Mouse (Mus musculus) liver, embryonic 14.5 days (tissue): ENCODE data around the gene Col4a2. TPM values are rescaled to one million over a fixed set of nuclear protein-coding genes. Genes with fewer than 3 reads are reported as not detected.
A peak's percentile ranks its signal among the peaks of the same experiment; 100 is the strongest.

Experiments used
- ATAC-seq: fragments of 200-750 bp; cut with Nextera tagmentation; 2 replicates; pipeline ENCODE4 v1.8.0; 2017; ENCODE audit warnings: moderate number of reproducible peaks, mild to moderate bottlenecking, moderate library complexity; ENCODE audit not compliant: insufficient read depth
- DNase-seq, 3 experiments: peaks; one replicate each; pipeline ENCODE4 v3.0.0-alpha.2; 2012 to 2013; ENCODE audit warnings: low read depth in 3 of 3, low spot score in 3 of 3
- H3K27ac ChIP-seq: fragments of 300-500 bp; sonication (generic); 2 replicates; pipeline ENCODE4 v1.5.1; 2014; ENCODE audit warnings: moderate library complexity, mild to moderate bottlenecking, control low read depth, inconsistent platforms
- H3K27me3 ChIP-seq: fragments of 300-500 bp; sonication (generic); 2 replicates; pipeline ENCODE4 v1.6.1; 2014; ENCODE audit warnings: mild to moderate bottlenecking, low read length, moderate library complexity; ENCODE audit not compliant: control insufficient read depth, insufficient read depth
- H3K36me3 ChIP-seq: fragments of 300-500 bp; sonication (generic); replicated peaks from 2 replicates; pipeline ENCODE4 v1.6.1; 2014; ENCODE audit warnings: low read depth; ENCODE audit not compliant: control insufficient read depth, insufficient read depth
- H3K4me1 ChIP-seq, 2 experiments: fragments of 200-500 bp in 1 of 2; fragments of 300-500 bp in 1 of 2; sonication (generic) in 1 of 2; replicated peaks; 2 replicates each; pipeline ENCODE4 v1.6.1; 2012 to 2014; ENCODE audit warnings: antibody characterized with exemption in 1 of 2, inconsistent platforms in 1 of 2, low read length in 1 of 2; ENCODE audit not compliant: control insufficient read depth in 2 of 2, insufficient read depth in 2 of 2
- H3K4me2 ChIP-seq: fragments of 300-500 bp; sonication (generic); 2 replicates; pipeline ENCODE4 v1.6.1; 2014; ENCODE audit warnings: low read depth, mild to moderate bottlenecking, control low read depth, moderate library complexity
- H3K4me3 ChIP-seq, 2 experiments: fragments of 200-500 bp in 1 of 2; fragments of 300-500 bp in 1 of 2; sonication (generic) in 1 of 2; 2 replicates each; pipeline ENCODE4 v1.5.1; 2012 to 2014; ENCODE audit warnings: low read depth in 2 of 2, low read length in 2 of 2, mild to moderate bottlenecking in 2 of 2, control low read depth in 1 of 2, inconsistent platforms in 1 of 2, moderate library complexity in 1 of 2; ENCODE audit not compliant: insufficient read depth in 1 of 2
- H3K9ac ChIP-seq: fragments of 300-500 bp; sonication (generic); replicated peaks from 2 replicates; pipeline ENCODE4 v1.6.1; 2014; ENCODE audit warnings: mild to moderate bottlenecking, control low read depth, moderate library complexity
- H3K9me3 ChIP-seq: fragments of 300-500 bp; sonication (generic); 2 replicates; pipeline ENCODE4 v1.6.1; 2016; ENCODE audit warnings: low read length, mixed read lengths; ENCODE audit not compliant: control insufficient read depth
- CTCF ChIP-seq: IDR thresholded peaks from 2 replicates; pipeline ENCODE4 v1.5.1; 2016; ENCODE audit warnings: antibody characterized with exemption, low read depth, control low read depth
- EP300 ChIP-seq: IDR thresholded peaks from 2 replicates; pipeline ENCODE4 v1.6.1; 2016; ENCODE audit warnings: antibody characterized with exemption, low read depth
- WGBS: fragments of 180-500 bp; shearing (Covaris S2); extraction: QIAGEN DNeasy Blood & Tissue Kit; methylation state at CpG from one replicate; pipeline ENCODE4 v1.1.7; 2014; ENCODE audit not compliant: insufficient replicate concordance; 5-methylcytosine and 5-hydroxymethylcytosine counted together
- polyA plus RNA-seq, 2 experiments: library from polyadenylated mRNA; depleted of rRNA in 1 of 2; stranded (reverse) in 1 of 2; unstranded in 1 of 2; fragments of >200 nt; fragmentation: Nextera tagmentation in 1 of 2; extraction: Ambion mirVana in 1 of 2; gene quantifications; 2 replicates each; pipeline versions ENCODE4 v1.2.1 to v1.2.3; 2012 to 2014

The Col4a2 gene
- polyA plus RNA-seq, 2 experiments, result 4.7 to 4.9 TPM

DNA sequence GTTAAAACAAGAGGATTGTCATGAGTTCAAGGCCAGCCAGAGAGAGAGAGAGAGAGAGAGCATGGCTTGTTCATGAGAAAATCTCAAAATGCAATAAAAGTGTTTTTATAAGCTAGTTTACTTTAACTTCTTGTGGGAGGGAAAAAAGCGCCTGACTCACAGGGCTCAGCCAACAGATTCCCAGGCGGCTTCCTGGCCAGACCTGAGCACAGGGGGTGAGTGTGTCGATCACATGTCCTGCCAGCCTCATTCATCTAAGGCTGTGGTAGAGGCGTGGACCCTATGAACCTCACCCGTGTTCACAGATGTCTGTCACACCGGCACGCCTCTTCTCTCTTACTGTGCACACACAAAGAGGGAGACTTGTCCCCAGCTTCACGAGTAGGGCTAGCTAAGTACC lies 87.6 kb downstream of the Col4a2 start:
- Histone ChIP-seq H3K4me1 (0 out of 4 replicates have a peak, but pooled peaks cover 0 to 2% of the 10 kb centered on the region in 2 experiments), H3K9ac (no peak overlapping the region)

DNA sequence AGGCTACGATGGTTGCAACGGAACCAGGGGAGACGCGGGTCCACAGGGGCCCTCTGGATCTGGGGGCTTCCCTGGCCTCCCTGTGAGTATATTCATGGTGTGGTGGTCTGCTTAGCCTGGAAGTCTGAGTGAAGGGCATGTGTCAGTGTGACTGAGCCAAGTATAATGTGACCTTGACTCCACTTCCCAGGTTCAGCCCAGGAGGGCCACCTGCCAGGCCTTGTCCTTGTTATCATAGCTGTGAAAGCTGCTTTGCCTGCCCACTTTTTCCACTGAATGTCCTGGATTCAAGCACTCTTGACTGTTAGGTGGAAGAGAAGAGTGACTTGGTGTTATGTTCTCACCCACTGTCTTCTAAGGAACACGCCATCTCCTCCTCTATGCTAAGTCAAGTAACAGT lies 88.6 kb downstream of the Col4a2 start:
- no peak overlapping the region for H3K4me3 ChIP-seq
- no peak for ATAC-seq
- no peaks in the 10 kb centered on the region for H3K9me3 ChIP-seq
- 80% methylated on average over 5 of the region's 5 CpGs for WGBS
- no peaks in the 10 kb centered on the region for H3K36me3 ChIP-seq
- no peaks in the 10 kb centered on the region for H3K4me1 ChIP-seq
- TF ChIP-seq CTCF (no peak), EP300 (no peak)
- H3K9ac ChIP-seq, result no peak overlapping the region
- no peak overlapping the region for H3K4me2 ChIP-seq
- no peak overlapping the region for H3K27ac ChIP-seq
- DNase-seq, result no peak
- no peaks in the 10 kb centered on the region for H3K27me3 ChIP-seq

More for the DNA sequence above, 87.6 kb downstream of the Col4a2 start:
- WGBS, result 53% methylated on average over 8 of the region's 8 CpGs
- Histone ChIP-seq H3K27ac (no peak overlapping the region), H3K4me3 (no peak overlapping the region), H3K9me3 (no peaks in the 10 kb centered on the region), H3K27me3 (no peaks in the 10 kb centered on the region), H3K36me3 (no peaks in the 10 kb centered on the region), H3K4me2 (no peak overlapping the region)
- ATAC-seq (no peak), DNase-seq (no peak)
- TF ChIP-seq EP300 (no peak), CTCF (no peak)

DNA sequence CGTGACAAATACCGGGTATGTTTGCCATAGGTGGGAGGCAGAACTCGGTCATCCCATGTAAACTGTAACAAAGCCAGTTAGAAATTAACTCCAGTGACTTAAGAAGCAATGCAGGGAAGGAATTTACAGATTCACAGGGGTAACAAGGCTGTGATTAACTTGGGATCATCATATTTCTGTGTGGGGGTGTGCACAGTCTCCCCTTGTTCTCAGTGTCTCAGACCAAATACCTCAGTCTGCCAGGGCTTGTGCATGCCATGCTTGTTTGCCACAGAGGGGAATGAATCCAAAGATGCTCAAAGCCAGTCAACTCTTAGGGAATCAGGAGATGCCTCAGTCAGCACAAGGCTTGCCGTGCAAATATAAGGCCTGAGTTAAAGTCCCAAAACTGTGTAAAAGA lies 89.6 kb downstream of the Col4a2 start:
- TF ChIP-seq CTCF, result no peak
- no peak for TF ChIP-seq EP300
- Histone ChIP-seq H3K4me3 (no peak overlapping the region), H3K27ac (no peak overlapping the region), H3K36me3 (no peaks in the 10 kb centered on the region), H3K4me2 (no peak overlapping the region), H3K4me1 (no peaks in the 10 kb centered on the region), H3K27me3 (no peaks in the 10 kb centered on the region), H3K9me3 (no peaks in the 10 kb centered on the region), H3K9ac (no peak overlapping the region)
- WGBS, result 67% methylated on average over 4 of the region's 4 CpGs
- no peak for DNase-seq
- no peak for ATAC-seq

DNA sequence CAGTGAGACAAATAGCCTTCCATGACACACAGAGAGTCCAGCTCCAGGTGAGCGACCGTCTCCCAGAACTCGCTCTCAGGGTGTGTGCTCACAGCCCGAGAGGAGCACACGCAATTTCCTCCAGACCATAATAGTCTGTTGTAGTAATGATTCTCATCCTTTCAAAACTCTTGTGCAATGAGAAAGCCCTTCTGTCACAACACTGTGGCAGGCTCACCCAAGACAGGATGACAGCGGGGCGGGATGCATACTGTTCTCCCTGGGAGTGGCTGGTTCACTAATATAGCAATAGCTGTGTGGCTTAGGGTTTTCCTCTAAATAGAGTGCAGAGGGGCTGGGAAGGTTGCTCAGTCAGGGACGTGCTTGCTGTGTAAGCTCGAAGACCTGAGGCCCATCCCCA lies 91.2 kb downstream of the Col4a2 start:
- Histone ChIP-seq H3K9me3 (no peaks in the 10 kb centered on the region), H3K4me3 (no peak overlapping the region), H3K9ac (no peak overlapping the region), H3K4me2 (no peak overlapping the region), H3K27ac (no peak overlapping the region), H3K4me1 (no peaks in the 10 kb centered on the region), H3K36me3 (no peaks in the 10 kb centered on the region), H3K27me3 (no peaks in the 10 kb centered on the region)
- no peak for ATAC-seq
- no peak for TF ChIP-seq CTCF
- TF ChIP-seq EP300, result no peak
- WGBS, result 77% methylated on average over 9 of the region's 9 CpGs
- peak in 1 of 3 experiments; percentile 19 for DNase-seq

DNA sequence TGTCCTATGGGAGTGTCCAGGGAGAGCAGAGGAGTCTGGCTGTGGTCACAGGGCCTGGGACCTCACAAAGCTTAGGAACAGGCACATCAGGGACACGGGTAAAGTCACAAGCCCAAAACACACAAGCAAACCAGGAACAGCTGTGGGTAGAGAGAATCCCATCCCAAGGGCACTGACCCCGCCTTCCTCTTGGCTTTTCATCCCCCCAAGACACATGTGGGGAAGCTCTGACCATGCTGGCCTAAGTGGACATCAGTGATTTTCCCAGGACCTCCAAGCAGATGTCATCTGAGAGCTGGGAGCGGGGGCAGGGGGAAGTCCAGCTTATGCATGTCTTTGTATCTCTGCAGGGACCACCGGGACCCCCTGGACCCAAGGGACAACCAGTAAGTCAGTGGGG lies 92.0 kb downstream of the Col4a2 start:
- Histone ChIP-seq H3K4me3 (no peak overlapping the region), H3K4me2 (no peak overlapping the region), H3K27ac (no peak overlapping the region), H3K9me3 (no peaks in the 10 kb centered on the region), H3K4me1 (no peaks in the 10 kb centered on the region), H3K9ac (no peak overlapping the region), H3K27me3 (no peaks in the 10 kb centered on the region), H3K36me3 (no peaks in the 10 kb centered on the region)
- DNase-seq (no peak), ATAC-seq (no peak)
- TF ChIP-seq EP300 (no peak), CTCF (no peak)
- 47% methylated on average over 4 of the region's 4 CpGs for WGBS
